Mouse (Mus musculus) A20 (cell line): ENCODE results near the gene C1ra.
"Not testable (repeated sequence)": the region's sequence is repeated elsewhere in the genome, so short reads cannot be mapped to it uniquely, and the experiment has no call there.

Source experiments
- DNase-seq: peaks from one replicate; pipeline ENCODE4 v3.0.0-alpha.2; 2011; ENCODE audit warnings: low read depth, low spot score

C1ra gene

DNA sequence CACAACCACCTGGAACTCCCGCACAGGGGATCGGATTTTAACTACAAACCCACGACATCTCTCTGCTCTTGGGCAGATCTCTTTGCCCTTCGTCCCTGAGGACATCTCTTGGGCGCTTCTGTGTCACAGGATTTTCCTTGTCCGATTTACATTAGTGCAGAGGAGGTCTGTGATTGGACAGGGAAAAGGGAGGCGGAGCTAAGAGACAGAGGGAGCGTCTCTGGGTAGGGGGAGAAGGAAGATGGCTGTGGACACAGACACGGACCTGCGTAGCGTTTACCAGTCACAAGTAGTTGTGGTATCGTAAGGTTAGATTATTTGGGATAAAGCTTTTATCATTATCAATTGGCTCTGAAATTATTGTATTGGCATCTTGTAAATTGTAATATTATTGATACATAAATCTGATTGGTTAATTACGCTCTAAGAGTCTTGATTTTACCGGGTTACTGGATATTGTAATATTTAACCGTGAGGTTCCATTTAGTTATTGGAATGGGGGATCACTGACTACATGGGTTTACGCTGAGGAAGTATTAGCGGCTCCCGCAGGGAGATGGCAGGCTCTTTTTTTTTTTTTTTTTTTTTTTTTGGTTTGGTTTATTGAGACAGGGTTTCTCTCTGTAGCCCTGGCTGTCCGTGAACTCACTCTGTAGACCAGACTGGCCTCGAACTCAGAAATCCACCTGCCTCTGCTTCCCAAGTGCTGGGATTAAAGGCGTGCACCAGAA lies 26.6 kb upstream of the C1ra start:
- DNase-seq: no peak

DNA sequence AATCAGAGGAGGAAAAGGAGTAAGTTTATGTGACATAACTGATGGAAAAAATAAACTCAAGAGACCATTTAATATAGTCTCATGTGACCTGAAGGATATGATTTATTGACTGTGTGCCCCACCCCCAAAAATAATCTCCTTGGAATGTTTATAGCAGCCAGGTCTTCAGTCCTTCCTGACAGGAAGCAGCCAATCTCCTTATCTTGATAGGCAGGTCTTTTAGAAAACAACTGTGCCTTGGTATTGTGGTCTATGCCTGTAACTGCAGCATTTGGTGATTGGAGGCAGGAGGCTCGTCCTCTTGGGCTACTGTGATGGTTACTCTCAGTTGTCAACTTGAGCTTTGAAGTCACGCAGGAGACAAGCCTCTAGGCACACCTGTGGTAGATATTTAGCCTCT lies 24.7 kb upstream of the C1ra start:
- no peak for DNase-seq

DNA sequence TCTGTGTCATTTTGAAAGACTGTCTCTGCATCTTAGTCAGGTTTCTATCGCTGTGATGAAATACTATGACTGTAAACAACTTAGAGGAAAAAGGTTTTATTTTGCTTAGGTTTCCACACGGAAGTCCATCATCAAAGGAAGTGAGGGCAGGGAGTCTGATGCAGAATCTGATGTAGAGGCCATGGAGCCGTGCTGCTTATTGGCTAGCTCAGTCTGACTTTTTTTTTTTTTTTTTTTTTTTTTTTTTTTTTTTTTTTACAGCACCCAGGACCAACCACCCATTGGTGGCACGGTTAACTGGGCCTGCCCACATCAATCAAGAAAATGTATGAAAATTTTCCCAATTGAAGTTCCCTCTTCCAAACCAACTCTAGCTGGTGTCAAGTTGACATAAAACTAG lies 23.3 kb upstream of the C1ra start:
- no peak for DNase-seq

DNA sequence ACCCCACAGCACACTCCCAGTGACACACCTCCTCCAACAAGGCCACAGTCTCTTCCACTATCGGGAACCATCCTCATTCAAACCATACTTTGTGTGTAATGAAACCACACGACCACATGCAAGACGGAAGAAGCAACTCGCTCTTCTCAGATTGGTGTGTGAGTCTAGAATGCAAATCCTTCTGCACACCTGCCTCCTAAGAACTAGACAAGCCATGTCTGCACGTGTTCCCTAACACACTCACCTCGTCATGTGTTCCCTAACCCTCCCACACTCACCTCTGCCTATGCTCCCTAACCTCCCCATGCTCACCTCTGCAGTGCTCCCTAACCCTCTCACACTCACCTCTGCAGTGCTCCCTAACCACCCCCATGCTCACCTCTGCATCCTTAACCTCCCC lies 20.8 kb upstream of the C1ra start:
- peak; percentile 23 for DNase-seq

DNA sequence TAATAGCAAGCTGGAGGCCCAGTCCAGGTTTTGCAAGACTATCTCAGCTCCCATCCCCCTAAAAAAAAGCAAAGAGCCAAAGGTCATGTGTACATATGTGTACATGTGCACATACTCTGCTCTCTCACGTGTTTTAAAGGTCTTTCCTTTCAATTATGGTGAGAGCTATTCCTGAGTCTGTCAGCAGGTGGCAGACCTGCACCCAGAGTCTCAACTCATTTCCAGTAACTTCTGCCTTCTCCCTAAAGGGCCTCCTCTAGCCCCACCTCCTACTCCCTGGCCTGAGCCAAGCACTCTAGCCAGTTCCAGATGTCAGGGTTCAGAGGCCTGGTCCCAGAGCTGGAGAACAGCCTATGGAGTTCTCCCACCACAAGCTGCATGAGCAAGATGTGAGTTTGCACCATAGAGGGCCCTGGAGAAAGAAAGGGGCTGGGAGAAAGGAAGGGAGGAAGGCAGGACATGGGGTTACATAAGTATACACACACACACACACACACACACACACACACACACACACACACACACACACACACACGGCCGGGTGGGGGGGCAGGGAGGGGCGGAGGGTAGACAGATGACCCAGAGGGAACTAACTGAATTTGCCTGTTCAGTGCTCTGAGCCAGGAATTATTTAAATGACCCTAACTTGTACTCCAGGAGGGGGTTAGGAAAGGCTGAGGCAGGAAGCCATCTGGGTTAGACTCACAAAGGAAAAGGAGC lies 19.2 kb upstream of the C1ra start, which contains the start of gene C1rl:
Gene C1rl, plus strand, starts transcription at position 272 of the 720 bp plus-strand sequence.
- DNase-seq: peak; percentile 82

DNA sequence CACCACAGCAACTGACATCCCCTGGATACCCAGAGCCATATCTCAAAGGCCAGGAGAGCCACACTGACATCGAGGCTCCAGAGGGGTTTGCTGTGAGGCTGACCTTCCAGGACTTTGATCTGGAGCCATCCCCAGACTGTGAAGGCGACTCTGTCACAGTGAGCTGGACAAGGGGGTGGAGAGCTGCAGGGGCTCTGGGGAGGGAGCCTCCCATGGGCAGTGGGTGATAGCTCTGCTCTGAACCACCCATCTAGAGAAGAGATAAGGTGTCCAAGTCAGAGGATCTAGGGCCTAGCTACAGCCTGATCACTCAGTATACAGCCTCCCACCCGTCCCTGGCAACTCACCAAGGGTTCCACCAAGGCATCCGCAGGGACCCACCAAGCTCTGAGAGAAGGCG lies 18.3 kb upstream of the C1ra start:
- DNase-seq: no peak

DNA sequence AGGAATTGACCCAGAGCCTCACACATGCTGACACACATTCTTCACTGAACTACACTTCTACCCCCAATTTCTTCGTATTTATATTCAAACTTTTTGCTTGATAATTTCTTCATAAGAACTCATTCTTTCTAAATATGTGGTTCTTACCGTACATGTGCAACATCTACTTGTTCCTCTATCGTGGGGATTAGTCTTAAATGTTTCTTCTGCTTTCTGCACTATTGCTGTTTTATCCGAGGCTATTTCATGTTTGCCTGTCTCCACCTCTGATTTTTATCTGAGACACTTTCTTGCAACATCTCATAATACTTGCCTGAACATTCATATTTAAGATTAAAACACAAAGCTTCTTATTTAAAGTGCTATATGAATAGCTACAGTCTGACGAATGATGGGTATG lies 16.2 kb upstream of the C1ra start:
- DNase-seq: no peak

DNA sequence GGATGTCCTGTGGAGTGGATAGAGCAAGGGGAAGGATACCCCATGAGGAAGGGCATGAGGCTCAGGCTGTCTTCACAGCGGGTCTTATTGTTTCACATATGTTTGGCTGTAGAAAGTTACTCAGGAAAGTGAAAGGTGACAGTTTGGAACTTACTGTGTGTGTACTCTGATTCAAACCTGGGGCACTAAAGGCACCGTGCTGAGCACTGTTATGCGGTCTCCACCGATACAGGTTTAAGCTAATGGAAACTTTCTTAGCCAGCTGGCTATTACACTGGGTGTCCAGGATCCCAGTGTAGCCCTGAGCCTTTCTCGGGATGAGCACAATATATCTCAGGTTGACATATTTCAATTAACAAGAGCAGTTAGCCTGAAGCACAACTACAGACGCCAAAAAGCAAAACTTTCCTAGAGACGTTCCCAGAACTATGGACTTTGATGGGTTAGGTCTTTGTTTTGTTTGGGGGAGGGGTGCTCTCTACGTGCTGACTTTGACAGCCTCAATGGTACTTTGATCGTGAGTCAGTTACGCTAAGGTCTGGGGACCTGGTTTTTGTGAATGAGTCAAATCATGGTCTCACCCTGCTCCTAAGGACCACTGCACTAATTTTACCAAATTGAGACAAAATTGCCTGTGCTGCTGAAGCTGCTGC lies 12.2 kb upstream of the C1ra start:
- no peak for DNase-seq

DNA sequence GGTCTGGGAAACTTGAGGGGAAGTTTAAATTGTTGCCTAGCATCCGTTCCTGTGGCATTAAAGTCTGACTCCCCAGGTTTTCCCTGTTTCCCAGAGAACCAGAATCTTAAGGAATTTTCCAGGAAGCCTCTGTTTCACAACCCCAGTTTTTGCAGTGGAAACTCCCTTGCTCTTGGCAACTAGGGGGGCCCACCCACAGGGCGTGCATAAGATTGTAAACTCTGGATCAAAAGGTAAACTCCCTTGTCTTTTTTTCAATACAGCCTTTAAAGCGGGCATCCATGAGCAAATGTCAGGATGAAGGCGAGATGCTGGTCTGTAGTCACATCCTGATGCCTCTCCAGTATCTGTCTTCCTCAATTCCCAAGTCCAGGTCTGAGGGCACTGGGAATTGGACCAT lies 10.7 kb upstream of the C1ra start:
- no peak for DNase-seq

DNA sequence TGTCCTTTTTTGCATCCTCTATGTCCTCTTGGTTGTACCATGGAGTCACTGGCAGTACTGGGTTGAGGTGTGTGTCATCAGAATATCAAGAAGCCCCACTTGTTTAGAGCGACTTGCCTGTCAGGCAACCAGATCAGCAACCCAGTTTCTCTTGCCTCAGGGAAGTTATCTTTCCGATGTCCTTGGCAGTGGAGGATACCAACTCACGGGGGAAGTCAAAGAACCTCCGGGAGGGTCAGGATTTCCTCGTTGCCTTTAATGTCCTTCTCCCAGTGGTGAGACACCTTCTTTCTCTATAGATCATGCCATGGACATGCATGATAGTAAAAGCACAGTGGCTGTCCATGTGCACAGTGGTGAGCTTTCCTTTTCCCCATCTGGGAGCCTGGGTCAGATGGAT lies 10.2 kb upstream of the C1ra start:
- no peak for DNase-seq

DNA sequence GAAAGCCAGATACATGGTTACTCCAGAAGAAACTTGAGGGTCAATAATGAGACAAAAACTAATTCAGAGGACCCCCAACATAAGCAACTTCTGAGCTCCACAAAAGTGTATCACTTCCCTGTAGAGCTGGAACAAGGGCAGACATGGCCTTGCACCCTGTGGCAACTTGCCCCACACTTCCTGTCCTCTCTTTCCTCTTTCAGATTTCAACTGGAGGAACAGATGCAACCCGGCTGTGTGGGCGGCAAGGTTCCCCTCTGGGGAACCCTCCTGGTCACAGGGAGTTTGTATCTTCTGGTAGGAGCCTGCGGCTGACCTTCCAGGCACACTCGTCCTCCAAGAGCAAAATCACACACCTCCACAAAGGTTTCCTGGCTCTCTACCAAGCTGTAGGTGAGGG lies 7.2 kb upstream of the C1ra start:
- peak; percentile 45 for DNase-seq

DNA sequence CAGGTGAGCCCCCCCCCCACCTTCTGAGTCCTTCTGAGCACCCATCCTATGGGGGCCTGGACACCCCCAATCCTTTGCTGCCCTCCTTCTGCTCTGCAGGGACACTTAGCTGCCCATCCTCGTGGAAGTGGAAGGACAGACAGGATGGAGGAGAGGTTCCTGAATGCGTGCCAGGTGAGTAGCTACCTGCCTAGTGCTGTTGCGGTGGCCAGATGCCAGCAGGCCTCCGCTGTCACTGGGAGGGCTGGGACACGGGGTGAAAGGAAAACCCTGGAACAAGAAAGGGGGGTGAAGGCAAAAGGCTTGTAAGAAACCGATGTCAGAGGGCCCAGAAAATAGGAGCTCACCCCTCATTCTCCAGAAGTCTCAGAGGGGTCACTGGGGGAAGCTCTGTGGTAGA lies 5.2 kb upstream of the C1ra start:
- DNase-seq: no peak

DNA sequence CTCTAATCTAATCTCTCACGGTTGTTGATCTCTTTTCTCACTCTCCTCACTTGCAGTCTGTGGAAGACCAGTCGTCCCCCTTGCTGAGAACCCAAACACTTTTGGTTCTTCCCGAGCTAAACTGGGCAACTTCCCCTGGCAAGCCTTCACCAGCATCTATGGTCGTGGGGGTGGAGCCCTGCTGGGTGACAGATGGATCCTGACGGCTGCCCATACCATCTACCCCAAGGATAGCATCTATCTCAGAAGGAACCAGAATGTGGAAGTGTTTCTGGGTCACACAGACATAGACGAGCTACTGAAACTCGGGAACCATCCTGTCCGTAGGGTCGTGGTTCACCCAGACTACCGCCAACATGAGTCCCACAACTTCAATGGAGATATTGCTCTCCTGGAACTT lies 3.9 kb upstream of the C1ra start:
- DNase-seq: no peak

DNA sequence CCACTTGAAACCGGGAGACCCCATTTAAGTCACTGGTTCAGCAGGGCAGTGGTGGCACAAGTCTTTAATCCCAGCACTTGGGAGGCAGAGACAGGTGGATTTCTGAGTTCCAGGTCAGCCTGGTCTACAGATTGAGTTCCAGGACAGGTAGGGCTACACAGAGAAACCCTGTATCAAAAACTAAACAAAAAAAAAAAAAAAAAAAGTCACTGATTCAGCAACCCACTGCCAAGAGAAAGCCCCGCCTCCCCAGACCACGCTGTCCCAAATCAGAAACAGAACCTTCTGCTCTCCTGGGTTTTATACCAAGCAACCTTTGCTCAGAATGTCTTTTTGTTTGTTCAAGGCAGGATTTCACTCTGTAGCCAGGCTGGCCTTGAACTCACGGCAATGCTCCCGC lies 3.0 kb upstream of the C1ra start:
- DNase-seq: not testable (repeated sequence)

DNA sequence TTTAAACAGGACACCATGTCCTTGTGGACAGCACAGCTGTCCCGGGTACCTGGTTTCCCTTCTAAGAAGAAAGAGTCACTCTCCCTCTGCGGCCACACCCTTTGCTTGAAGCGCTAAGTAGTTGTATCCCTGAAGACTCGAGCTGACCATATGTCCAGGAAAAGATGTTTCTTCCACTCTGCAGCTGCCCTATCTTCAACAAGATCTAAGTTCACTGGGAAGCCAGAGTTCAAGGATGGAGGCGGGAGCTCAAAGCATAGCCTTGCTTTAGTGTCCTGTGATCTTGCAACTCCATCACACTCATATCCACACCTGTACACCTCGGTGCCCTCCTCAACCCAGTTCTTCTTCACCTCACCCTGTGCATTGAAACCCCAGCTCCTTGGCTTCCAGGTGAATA lies 269 bp upstream of the C1ra start:
- no peak for DNase-seq

DNA sequence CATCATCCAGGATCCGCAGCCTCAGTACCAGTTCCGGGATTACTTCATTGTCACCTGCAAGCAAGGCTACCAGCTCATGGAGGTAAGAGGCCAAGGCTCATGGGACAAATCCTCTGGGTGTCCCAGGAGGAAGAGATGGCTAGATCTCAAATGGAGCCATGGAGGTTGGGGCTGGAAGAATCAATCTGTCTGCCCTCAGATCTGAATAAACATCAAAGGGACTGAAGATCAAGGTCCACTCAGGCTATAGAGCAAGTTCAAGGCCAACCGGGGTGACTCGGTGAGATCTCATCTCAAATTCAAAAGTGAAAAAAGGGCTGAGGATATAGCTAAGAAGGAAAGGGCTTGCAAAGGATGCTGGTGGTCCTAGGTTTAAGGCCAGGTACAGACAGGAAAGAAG lies 5.5 kb downstream of the C1ra start:
- DNase-seq: not testable (repeated sequence)

DNA sequence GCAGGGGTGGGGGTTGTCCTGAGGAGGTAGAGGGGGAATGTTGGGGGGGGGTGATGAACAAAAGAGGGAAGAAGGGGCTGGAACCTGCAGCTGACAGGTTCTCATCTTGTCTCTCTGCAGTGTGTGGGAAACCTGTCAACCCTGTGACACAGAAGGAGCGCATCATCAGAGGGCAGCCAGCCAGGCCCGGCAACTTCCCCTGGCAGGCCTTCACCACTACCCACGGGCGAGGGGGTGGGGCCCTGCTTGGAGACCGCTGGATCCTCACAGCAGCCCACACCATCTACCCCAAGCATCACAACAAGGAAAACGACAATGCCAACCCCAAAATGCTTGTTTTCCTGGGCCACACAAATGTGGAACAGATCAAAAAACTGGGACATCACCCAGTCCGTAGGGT lies 9.9 kb downstream of the C1ra start:
- DNase-seq: not testable (repeated sequence)

DNA sequence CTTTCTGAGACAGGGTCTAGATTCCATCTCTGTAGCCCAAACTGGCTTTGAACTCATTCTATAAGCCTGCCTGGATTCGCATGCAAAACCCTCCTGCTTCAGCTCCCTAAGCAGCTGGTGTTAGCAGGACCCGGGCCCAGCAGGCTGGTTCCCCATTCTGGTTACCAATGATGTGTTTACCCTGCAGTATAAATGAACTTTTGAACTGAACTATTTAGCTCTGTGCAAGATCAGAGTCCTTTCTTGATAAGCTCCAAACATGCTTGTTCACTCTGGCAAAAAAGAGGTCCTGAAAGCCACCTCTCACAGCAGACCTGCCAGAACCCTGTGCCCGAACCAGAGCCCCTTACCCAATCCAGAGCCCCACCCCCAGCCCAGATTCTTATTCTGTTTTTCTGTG lies 15.7 kb downstream of the C1ra start:
- DNase-seq: no peak

DNA sequence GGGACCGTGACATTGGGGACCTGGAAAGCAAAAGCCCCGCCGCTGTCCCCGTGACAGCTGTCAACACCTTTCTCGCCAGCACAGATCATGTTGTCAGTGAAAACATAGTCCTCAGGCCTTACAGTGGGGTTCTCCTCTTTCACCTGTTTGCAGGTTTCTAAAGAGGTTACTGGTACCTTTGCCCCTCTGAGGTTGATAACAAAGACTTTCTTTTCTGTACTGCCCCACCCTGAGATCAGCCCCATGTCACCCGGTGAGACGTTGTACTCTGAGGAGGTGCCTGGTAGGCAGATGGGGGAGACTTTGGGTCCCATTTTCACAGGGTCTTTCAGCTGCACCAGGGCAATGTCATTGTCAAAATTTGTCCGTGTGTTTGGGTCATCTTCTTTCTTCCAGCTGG lies 18.9 kb downstream of the C1ra start:
- no peak for DNase-seq

DNA sequence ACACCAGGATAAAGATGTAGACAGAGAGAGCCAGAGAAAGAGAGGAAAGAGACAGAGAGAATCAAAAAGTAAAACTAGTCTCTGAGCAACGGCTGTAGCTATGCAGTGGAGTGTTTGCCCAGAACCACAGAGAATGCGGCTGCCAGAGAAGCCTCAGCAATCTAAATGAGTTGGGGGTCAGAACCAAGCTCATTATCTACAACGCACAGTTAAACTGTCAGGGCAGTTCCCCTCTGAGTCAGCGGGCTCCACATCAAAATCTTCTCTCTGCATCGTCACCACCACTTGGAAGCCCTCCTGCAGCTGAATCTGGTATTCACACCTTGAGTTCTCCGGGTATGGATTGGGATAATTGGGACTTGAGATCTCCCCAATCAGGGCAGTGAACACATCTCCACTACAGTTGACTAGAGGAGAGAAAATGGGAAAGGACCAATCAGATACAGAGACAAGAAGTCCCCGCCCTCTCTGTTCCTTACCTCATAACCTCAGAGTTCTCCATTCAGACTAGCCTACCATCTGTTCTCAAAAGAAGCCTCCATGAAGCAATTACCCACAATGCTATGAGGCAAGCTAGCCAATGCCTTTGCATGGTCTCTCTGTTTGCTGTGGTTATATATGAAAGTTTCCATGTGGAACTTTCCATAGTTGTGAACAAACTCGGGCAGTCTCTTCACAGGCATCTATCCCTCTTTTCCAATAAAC lies 24.1 kb downstream of the C1ra start:
- DNase-seq: not testable (repeated sequence)

DNA sequence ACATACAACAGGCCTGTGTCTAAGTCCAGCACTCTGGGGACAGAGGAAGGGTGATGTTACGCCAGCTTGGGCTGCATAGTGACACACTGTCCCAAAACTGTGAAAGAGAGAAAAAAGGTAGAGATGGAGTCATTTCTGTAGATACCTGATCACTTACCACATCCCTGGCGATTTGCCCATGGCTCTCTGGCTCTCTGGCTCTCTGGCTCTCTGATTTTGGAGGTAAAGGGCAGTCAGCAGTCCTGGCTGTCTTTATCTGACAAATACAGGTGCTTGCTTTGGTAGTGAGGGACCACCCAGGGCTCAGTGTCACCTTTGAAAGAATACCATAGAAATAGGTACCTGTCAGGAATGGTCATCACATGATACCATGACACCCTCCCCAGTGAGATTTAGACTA lies 29.0 kb downstream of the C1ra start:
- DNase-seq: not testable (repeated sequence)

DNA sequence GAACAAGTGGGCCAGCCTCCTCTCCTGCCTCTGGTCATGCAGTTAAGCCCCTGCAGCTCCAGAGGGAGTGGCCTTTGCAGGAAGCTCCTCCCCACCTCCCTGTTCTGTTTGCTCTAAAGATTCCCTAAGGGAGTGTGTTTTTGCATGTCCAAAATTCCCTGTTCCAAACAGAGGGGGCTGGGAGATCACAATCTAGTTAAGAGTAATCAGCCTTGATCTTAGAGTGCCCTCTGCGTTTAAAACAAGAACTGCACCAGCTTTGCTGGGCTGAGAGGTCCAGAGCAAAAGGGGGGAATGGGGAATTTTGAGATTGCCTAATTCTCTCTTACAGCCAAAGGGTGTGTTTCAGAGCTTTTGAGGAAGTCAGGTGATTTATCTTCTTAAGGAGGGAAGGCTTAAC lies 30.1 kb downstream of the C1ra start, which contains the start of gene C1s1:
Gene C1s1, minus strand, starts transcription at position 76 of the 400 bp plus-strand sequence.
- peak; percentile 24 for DNase-seq
